13 mouse cellular contexts compared by ENCODE assay signal in the genomic region with DNA sequence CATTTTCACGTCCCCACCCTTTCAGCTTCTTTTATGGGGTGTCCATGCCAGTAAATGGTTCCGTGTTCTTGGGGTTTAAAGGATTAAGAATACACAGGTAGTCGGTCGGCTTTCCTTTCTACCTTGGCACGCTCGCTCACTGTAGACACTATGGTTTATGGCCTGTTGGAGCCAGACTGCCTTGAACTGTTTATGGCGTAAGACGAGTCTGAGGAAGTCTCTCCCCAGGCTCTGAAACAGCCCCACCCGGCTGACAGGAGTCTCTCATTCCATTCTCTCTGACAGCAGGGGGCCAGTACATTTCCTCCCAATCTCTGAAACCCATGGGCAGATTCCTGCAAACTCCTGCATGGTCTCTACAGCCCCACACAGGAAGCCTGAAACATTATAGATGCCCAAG.
"Had no signal": no experiment of that assay in that cellular context is flagged by ENCODE, and none has a peak within 500 bp of the region (broad histone marks: within the 10 kb centered on the region; RNA-seq: fewer than 3 reads in every experiment).

No protein-coding gene starts in this region.

- DNase-seq: kidney, adult 8-10 months; kidney, postnatal 25 days; left cerebral cortex, postnatal 4 days; retina, postnatal 1 day; right cerebral cortex, postnatal 14 days; thymus, postnatal 36 days had no signal

- H3K27me3 ChIP-seq: limb, embryonic 13.5 days; megakaryocyte, embryonic 14.5 days; midbrain, embryonic 15.5 days; neural tube, embryonic 12.5 days had no signal

- H3K9ac ChIP-seq: limb, embryonic 13.5 days; liver, embryonic 14.5 days; midbrain, embryonic 15.5 days; neural tube, embryonic 12.5 days had no signal

- H3K4me3 ChIP-seq: limb, embryonic 13.5 days; megakaryocyte, embryonic 14.5 days; midbrain, embryonic 15.5 days; neural tube, embryonic 12.5 days had no signal

- H3K4me1 ChIP-seq: midbrain, embryonic 15.5 days; neural tube, embryonic 12.5 days had no signal

- H3K36me3 ChIP-seq: limb, embryonic 13.5 days; midbrain, embryonic 15.5 days; neural tube, embryonic 12.5 days had no signal

- H3K27ac ChIP-seq: limb, embryonic 13.5 days; liver, embryonic 14.5 days; macrophage; midbrain, embryonic 15.5 days; neural tube, embryonic 12.5 days had no signal

- H3K9me3 ChIP-seq: limb, embryonic 13.5 days; megakaryocyte, embryonic 14.5 days; midbrain, embryonic 15.5 days; neural tube, embryonic 12.5 days had no signal

- ATAC-seq: midbrain, embryonic 15.5 days had no signal

- H3K4me2 ChIP-seq: limb, embryonic 13.5 days; midbrain, embryonic 11.5 days; midbrain, embryonic 15.5 days; neural tube, embryonic 12.5 days had no signal
